Mouse (Mus musculus): ENCODE results near the gene Efna2.

GRCm38 (mm10) chr10:80182547-80182946, 3.3 kb downstream of the Efna2 start:
- no peak for TF ChIP-seq POU5F1 (IDR thresholded peaks at IDR 0.05; ENCODE audit: borderline replicate concordance, low read length)
- TF ChIP-seq CTCF (conservative IDR thresholded peaks at IDR 0.05; ENCODE audit: low read length), result no peak
- no peak for TF ChIP-seq NANOG (IDR thresholded peaks at IDR 0.05; ENCODE audit: borderline replicate concordance, low read length)
